Mouse (Mus musculus) heart, embryonic 11.5 days (tissue): ENCODE data around the gene Zfp992. TPM values are rescaled to one million over a fixed set of nuclear protein-coding genes. Genes with fewer than 3 reads are reported as not detected.
"Not testable (repeated sequence)": the region's sequence is repeated elsewhere in the genome, so short reads cannot be mapped to it uniquely, and the experiment has no call there.

Experiments used
- ATAC-seq: fragments of 200-750 bp; cut with Nextera tagmentation; replicated peaks from 2 replicates; pipeline ENCODE4 v1.8.0; 2017; ENCODE audit warnings: moderate library complexity; ENCODE audit not compliant: insufficient number of reproducible peaks, low FRiP score, low TSS enrichment
- H3K27ac ChIP-seq: fragments of 300-500 bp; sonication (generic); 2 replicates; pipeline ENCODE4 v1.5.1; 2014; ENCODE audit warnings: mild to moderate bottlenecking, low read depth, low read length
- H3K27me3 ChIP-seq: fragments of 300-500 bp; sonication (generic); 2 replicates; pipeline ENCODE4 v1.6.1; 2014; ENCODE audit warnings: mild to moderate bottlenecking, low read length, mixed read lengths; ENCODE audit not compliant: control insufficient read depth, insufficient read depth
- H3K36me3 ChIP-seq: fragments of 300-500 bp; sonication (generic); 2 replicates; pipeline ENCODE4 v1.6.1; 2014; ENCODE audit warnings: mild to moderate bottlenecking, low read length, moderate library complexity, mixed read lengths; ENCODE audit not compliant: control insufficient read depth, insufficient read depth
- H3K4me1 ChIP-seq: fragments of 300-500 bp; sonication (generic); 2 replicates; pipeline ENCODE4 v1.6.1; 2014; ENCODE audit warnings: low read length; ENCODE audit not compliant: control insufficient read depth, insufficient read depth
- H3K4me2 ChIP-seq: fragments of 300-500 bp; sonication (generic); 2 replicates; pipeline ENCODE4 v1.6.1; 2014; ENCODE audit warnings: mild to moderate bottlenecking, moderate library complexity
- H3K4me3 ChIP-seq: fragments of 300-500 bp; sonication (generic); 2 replicates; pipeline ENCODE4 v1.5.1; 2014; ENCODE audit warnings: low read depth, low read length
- H3K9ac ChIP-seq: fragments of 300-500 bp; sonication (generic); 2 replicates; pipeline ENCODE4 v1.6.1; 2014; ENCODE audit warnings: mild to moderate bottlenecking, low read depth, low read length, moderate library complexity
- H3K9me3 ChIP-seq: fragments of 300-500 bp; sonication (generic); replicated peaks from 2 replicates; pipeline ENCODE4 v1.6.1; 2016; ENCODE audit warnings: low read length; ENCODE audit not compliant: control insufficient read depth
- WGBS: fragments of 180-500 bp; shearing (Covaris S2); extraction: QIAGEN DNeasy Blood & Tissue Kit; methylation state at CpG from one replicate; pipeline ENCODE4 v1.1.7; 2014; ENCODE audit not compliant: insufficient replicate concordance; 5-methylcytosine and 5-hydroxymethylcytosine counted together
- polyA plus RNA-seq: library from polyadenylated mRNA; unstranded; fragments of >200 nt; fragmentation: Nextera tagmentation; extraction: Ambion mirVana; gene quantifications from 2 replicates; pipeline ENCODE4 v1.2.1, GENCODE M21; 2014

The Zfp992 gene
- polyA plus RNA-seq, 1 experiment from 2014 or later: 4.5 TPM

DNA sequence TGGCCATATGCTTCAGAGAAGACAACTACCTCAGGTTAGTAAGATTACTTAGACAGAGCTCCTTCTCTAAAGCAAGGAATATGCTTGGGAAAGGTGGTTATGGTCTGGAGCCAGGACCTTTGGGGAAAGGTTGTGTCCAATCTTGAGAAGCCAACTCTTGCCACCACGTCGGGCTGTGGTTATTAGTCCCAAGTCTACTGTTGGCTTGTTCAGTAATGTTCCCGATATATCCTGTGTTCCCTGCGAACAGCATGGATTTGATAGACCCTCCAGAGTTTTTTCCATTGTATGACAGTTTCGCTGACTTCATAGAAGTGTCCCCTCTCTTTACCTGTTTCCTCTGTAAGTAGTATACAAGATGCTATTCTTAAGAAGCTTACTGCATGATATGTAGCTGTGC, 888 bp downstream of the Zfp992 start:
- H3K36me3 ChIP-seq, H3K4me3 ChIP-seq, H3K27me3 ChIP-seq, H3K9ac ChIP-seq, H3K4me1 ChIP-seq, H3K27ac ChIP-seq, H3K4me2 ChIP-seq, ATAC-seq: not testable (repeated sequence)
- 85% methylated on average over 5 of the region's 5 CpGs for WGBS
- H3K9me3 ChIP-seq: peaks cover 21% of the 10 kb centered on the region

DNA sequence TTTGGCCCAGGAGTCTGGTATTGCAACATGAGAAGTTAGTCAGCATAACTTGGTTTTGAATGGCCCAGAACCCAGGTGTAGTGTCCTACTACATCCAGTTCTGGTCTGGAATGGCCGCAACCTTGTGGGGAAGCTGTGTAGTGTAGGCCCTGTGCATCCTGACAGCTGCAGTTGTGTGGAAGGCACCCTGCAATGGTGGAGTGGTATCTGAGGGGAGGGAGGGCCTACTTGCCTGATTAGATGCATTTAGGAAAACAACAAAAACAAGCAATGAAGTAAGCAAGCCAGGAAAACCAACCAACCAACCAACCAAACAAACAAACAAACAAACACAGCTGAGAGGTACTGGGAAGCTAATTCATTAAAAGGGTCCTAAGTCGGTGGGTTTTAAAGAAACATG, 3.8 kb downstream of the Zfp992 start:
- not testable (repeated sequence) for H3K27me3 ChIP-seq, H3K36me3 ChIP-seq, H3K4me2 ChIP-seq, H3K27ac ChIP-seq, H3K4me1 ChIP-seq, H3K4me3 ChIP-seq, H3K9ac ChIP-seq, ATAC-seq
- WGBS: 80% methylated on average over 2 of the region's 2 CpGs
- peaks cover 40% of the 10 kb centered on the region for H3K9me3 ChIP-seq

DNA sequence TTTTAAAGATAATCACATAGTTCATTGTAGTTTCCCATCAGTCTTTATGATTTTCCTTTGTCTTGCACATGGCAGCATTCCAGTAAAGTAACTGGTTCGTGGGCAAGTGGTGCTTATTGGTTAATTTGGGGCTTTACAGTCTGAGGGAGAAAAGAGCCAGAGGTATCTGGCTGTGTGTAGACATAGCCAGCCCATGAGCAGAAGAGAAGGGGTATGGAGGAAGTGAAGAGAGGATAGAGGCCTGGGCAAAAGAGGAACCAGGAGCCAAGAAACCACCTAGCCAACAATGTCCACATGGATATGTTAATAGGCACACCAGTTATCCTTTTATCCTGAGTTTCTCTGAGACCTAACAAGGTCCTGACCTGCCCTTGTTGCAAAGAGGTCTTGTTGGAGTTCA, 5.3 kb downstream of the Zfp992 start:
- not testable (repeated sequence) for H3K4me1 ChIP-seq, H3K4me2 ChIP-seq, H3K27me3 ChIP-seq, ATAC-seq, H3K9ac ChIP-seq, H3K4me3 ChIP-seq, H3K36me3 ChIP-seq, H3K27ac ChIP-seq
- peaks cover 41% of the 10 kb centered on the region for H3K9me3 ChIP-seq
- 79% methylated on average over 1 of the region's 1 CpGs for WGBS

DNA sequence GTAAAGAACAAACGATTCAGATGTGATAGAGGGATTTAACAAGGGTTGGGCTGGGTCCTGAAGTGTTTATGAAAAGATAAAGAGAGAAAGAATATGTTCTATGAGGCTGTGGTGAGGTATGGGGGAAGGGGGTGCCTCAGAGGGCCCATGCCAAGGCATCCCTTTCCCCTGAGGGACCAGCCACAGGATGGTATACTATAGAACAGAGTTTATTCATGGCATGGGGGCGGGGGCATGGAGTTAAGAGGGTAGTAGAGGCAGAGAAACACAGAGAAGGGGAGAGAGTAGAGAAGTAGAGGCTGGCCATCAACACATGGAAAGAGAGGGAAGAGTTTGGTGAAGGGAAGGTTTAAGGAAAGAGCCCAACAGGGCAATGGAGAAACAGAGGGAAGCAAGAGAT, 6.1 kb downstream of the Zfp992 start:
- ATAC-seq: no peak; the same call in 1 of the 2 replicates

DNA sequence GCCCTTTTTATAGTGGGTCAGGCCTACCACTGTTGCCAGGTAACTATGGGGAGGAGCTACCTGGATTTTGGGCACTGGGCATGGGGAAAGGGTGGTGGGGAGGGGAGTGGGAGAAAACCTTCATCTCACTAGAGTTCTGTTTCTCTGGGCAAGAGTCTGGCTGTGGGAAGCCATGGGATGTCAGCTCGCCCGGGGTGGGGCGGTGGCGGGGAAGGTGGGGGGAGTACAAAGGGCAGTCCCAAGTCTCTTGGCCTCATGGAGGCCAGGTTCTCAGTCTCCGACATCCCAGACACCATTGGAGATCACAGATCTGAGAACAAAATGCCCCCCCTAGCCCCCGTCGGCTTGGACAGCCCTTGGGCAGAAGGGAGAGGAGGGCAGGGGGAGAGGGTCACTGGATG, 6.5 kb downstream of the Zfp992 start:
- Histone ChIP-seq H3K27ac (no peak overlapping the region), H3K9me3 (peaks cover 48% of the 10 kb centered on the region), H3K36me3 (peaks cover 4% of the 10 kb centered on the region), H3K9ac (no peak overlapping the region), H3K4me1 (no peaks in the 10 kb centered on the region), H3K27me3 (no peaks in the 10 kb centered on the region), H3K4me3 (no peak overlapping the region), H3K4me2 (no peak overlapping the region)
- 91% methylated on average over 7 of the region's 7 CpGs for WGBS
- peak; percentile 23 for ATAC-seq

More for the DNA sequence above, 6.1 kb downstream of the Zfp992 start:
- Histone ChIP-seq H3K9me3 (peaks cover 46% of the 10 kb centered on the region), H3K4me3 (no peak overlapping the region), H3K27ac (no peak overlapping the region), H3K36me3 (peaks cover 4% of the 10 kb centered on the region), H3K4me2 (no peak overlapping the region), H3K9ac (no peak overlapping the region), H3K27me3 (no peaks in the 10 kb centered on the region), H3K4me1 (no peaks in the 10 kb centered on the region)
- 45% methylated on average over 2 of the region's 2 CpGs for WGBS

DNA sequence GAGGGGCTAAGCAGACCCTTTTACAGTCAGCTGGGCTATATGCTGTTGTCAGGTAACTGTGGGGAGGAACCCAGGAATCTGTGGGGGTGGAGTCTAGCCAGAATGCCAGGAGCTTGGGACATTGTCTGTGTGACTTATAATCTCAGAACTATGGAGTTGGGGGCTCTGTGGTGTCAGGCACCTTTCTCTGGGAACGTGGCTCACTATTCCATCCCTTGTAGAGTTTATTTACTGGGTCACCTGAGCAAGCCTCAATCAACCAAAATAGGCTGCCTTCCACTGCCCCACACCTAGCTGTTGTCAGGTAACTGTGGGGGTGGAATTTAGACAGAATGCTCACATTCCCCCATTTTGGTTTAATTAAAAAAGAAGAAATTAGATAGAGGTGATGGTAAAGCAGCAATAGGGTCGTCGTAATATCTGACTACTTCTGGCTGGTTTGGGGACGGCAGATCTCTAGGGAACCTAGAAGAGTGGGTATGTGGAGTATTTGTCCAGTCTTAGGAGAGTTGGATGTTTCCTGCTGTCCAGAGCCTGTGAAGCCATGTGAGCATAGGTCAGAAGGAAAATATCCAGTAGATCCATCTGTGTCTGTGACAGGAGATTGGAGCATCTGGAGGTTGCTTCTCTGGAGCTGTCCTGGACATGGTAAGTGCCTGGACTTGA, 7.4 kb downstream of the Zfp992 start:
- no peak for ATAC-seq
- 71% methylated on average over 4 of the region's 4 CpGs for WGBS
- H3K27me3 ChIP-seq: no peaks in the 10 kb centered on the region
- H3K9ac ChIP-seq: no peak overlapping the region
- H3K4me2 ChIP-seq: no peak overlapping the region
- no peak overlapping the region for H3K27ac ChIP-seq
- no peak overlapping the region for H3K4me3 ChIP-seq
- peaks cover 48% of the 10 kb centered on the region for H3K9me3 ChIP-seq
- no peaks in the 10 kb centered on the region for H3K4me1 ChIP-seq
- H3K36me3 ChIP-seq: peaks cover 4% of the 10 kb centered on the region

DNA sequence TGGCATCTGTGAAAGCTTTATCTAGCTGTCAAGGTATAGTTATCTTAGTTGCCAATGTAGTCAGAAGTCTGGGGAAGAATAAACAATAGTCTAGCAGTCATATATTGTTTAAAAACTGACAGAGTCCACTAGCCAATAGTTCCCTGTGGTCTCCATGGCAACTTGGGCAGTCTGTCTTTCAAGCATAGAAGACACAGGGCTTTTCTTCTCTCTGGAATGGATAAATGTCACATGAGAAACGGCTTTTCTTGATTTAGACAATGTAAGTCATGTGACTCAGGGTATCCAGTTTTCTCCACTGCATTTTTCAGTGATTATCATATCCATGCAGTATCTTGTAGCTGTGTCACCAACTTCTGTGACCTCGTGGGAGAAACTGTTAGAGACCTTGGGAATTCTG, 8.3 kb downstream of the Zfp992 start:
- Histone ChIP-seq H3K9me3 (peaks cover 48% of the 10 kb centered on the region), H3K36me3 (peaks cover 4% of the 10 kb centered on the region), H3K4me3 (no peak overlapping the region), H3K4me1 (no peaks in the 10 kb centered on the region), H3K27me3 (no peaks in the 10 kb centered on the region), H3K27ac (no peak overlapping the region), H3K9ac (no peak overlapping the region), H3K4me2 (no peak overlapping the region)
- ATAC-seq: no peak
- WGBS: 66% methylated on average over 2 of the region's 2 CpGs

DNA sequence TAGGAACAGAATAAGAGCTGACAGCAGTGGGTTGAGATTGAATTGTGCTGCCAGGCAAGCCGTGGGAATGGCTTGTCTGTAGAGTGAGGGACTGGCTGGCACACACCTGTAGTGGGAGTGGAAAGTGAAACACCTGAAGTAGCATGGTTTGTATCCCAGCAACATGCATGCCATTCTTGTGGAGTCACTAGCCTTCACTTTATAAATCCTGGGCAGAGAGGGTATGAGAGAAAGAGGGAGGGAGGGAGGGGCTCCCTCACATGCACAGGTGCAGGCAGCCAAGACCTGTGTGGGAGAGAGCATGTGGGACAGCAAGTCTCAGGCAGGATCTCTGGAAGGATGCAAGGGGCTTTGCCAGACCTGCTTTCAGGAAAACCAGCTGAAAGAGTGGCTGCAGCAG, 8.9 kb downstream of the Zfp992 start:
- no peaks in the 10 kb centered on the region for H3K4me1 ChIP-seq
- H3K4me3 ChIP-seq: no peak overlapping the region
- no peak overlapping the region for H3K4me2 ChIP-seq
- no peak overlapping the region for H3K27ac ChIP-seq
- no peaks in the 10 kb centered on the region for H3K27me3 ChIP-seq
- ATAC-seq: peak; percentile 23; the same call in 1 of the 2 replicates
- peaks cover 4% of the 10 kb centered on the region for H3K36me3 ChIP-seq
- no peak overlapping the region for H3K9ac ChIP-seq
- H3K9me3 ChIP-seq: peaks cover 45% of the 10 kb centered on the region
- WGBS: 78% methylated on average over 1 of the region's 1 CpGs

DNA sequence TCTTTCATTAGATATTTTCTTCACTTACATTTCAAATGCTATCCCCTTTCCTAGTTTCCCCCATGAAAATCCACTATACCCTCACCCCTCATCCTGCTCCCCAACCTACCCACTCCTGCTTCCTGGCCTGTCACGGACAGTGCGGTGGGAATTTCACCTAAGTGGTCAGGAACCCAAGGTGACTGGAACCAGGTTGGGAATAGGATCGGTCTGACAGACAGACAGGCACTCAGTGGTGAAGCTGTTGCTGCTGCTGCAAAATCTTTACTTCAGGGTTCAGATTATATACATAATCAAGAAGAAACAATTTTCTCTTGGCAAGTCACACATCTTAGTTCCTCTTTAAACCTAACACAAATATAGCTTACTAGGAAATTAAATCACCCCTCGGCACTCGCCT, 11.0 kb downstream of the Zfp992 start:
- H3K9me3 ChIP-seq: peaks cover 36% of the 10 kb centered on the region
- ATAC-seq, H3K4me2 ChIP-seq, H3K36me3 ChIP-seq, H3K27me3 ChIP-seq, H3K4me1 ChIP-seq, H3K9ac ChIP-seq, H3K4me3 ChIP-seq, H3K27ac ChIP-seq: not testable (repeated sequence)
- WGBS: 77% methylated on average over 5 of the region's 5 CpGs
